Mouse (Mus musculus) heart, embryonic 13.5 days (tissue): Measurements from ENCODE around the gene Fam169a. TPM values are rescaled to one million over a fixed set of nuclear protein-coding genes. Genes with fewer than 3 reads are reported as not detected.

Source experiments
- polyA plus RNA-seq: library from polyadenylated mRNA; unstranded; fragments of >200 nt; fragmentation: Nextera tagmentation; extraction: Ambion mirVana; gene quantifications from 2 replicates; pipeline ENCODE4 v1.2.1, GENCODE M21; 2015

Gene Fam169a
- polyA plus RNA-seq, 1 experiment from 2014 or later, result 5.1 TPM

Other genes with a start within 250 kb of the Fam169a start
- gene Gcnt4, start 142.6 kb upstream of the Fam169a start, polyA plus RNA-seq, result 0.36 and 0.44 TPM in 2 replicates
- gene 1700029F12Rik, start 32.9 kb upstream of the Fam169a start, polyA plus RNA-seq, result not detected in 2 replicates
- gene Gm6169, start 32.0 kb downstream of the Fam169a start, polyA plus RNA-seq, result 3.1 and 3.2 TPM in 2 replicates
- gene Gfm2, start 70.7 kb downstream of the Fam169a start, polyA plus RNA-seq, result 26.4 and 29.7 TPM in 2 replicates
- gene Nsa2, start 70.7 kb downstream of the Fam169a start, polyA plus RNA-seq, result 43.0 and 45.7 TPM in 2 replicates
- gene Hexb, start 131.1 kb downstream of the Fam169a start, polyA plus RNA-seq, result 33.4 and 33.9 TPM in 2 replicates
- 4.0 TPM in 2 replicates for gene Enc1, start 173.8 kb downstream of the Fam169a start, polyA plus RNA-seq